Mouse (Mus musculus) gastrocnemius, adult 2 months (tissue): ENCODE results near the gene Tas2r139. TPM values are rescaled to one million over a fixed set of nuclear protein-coding genes. Genes with fewer than 3 reads are reported as not detected.
"Not testable (repeated sequence)": the region's sequence is repeated elsewhere in the genome, so short reads cannot be mapped to it uniquely, and the experiment has no call there.

ENCODE experiments used
- DNase-seq: peaks from one replicate; pipeline ENCODE4 v3.0.0; 2022
- H3K27ac ChIP-seq: fragments of 200-600 bp; 2 replicates; pipeline ENCODE4 v1.8.1; 2022; ENCODE audit warnings: mild to moderate bottlenecking
- H3K4me3 ChIP-seq: fragments of 200-600 bp; 2 replicates; pipeline ENCODE4 v1.8.1; 2022; ENCODE audit warnings: mild to moderate bottlenecking, moderate library complexity
- CTCF ChIP-seq: fragments of 200-600 bp; IDR thresholded peaks from 2 replicates; pipeline ENCODE4 v1.8.1; 2022; ENCODE audit warnings: antibody characterized with exemption, mild to moderate bottlenecking, moderate library complexity
- intact Hi-C: fragments of 180-260 bp; cut with DNase I; formaldehyde crosslinking; loops from one replicate; pipeline ENCODE4 v1.15.1; 2025
- long read RNA-seq, 2 experiments: library from polyadenylated mRNA; stranded (forward); transcript quantifications; one replicate each; pipeline ENCODE4 v2.0.0; 2021
- total RNA-seq, 2 experiments: library from RNA; stranded (reverse); gene quantifications; 2 replicates each; pipeline ENCODE4 v1.2.3; 2021

Gene Tas2r139
- total RNA-seq: not detected
- long read RNA-seq, experiment 1: 0 reads
- long read RNA-seq, experiment 2: 0 reads

GRCm38 (mm10) chr6:42140636-42141035, at the start of gene Tas2r139:
Gene Tas2r139 (plus strand): TSS chr6:42140936.
- intact Hi-C loops: no loop called here
- no peak for TF ChIP-seq CTCF
- no peak for DNase-seq
- Histone ChIP-seq H3K4me3 (no peak within 1 kb of the TSS), H3K27ac (no peak within 1 kb of the TSS)

GRCm38 (mm10) chr6:42151115-42151514, 10.4 kb downstream of the Tas2r139 start:
- H3K27ac ChIP-seq, DNase-seq, intact Hi-C loops, H3K4me3 ChIP-seq: not testable (repeated sequence)

GRCm38 (mm10) chr6:42182462-42182861, 41.7 kb downstream of the Tas2r139 start:
- Histone ChIP-seq H3K27ac (no peak overlapping the region), H3K4me3 (no peak overlapping the region)
- no peak for DNase-seq
- intact Hi-C loops: no loop called here
- TF ChIP-seq CTCF: no peak

GRCm38 (mm10) chr6:42186230-42186629, 45.5 kb downstream of the Tas2r139 start:
- H3K4me3 ChIP-seq: no peak overlapping the region
- no peak overlapping the region for H3K27ac ChIP-seq
- intact Hi-C loops: no loop called here
- no peak; the same call in 1 of the 2 replicates for TF ChIP-seq CTCF
- DNase-seq: no peak

Other genes with a start within 250 kb of the Tas2r139 start
- not detected for gene Sval1, start 189.3 kb upstream of the Tas2r139 start, total RNA-seq
- not detected for gene Sval3, start 172.8 kb upstream of the Tas2r139 start, total RNA-seq
- not detected for gene Sva, start 102.5 kb upstream of the Tas2r139 start, total RNA-seq
- gene Tas2r144, start 74.4 kb downstream of the Tas2r139 start, total RNA-seq: not detected
- gene Gstk1, start 105.0 kb downstream of the Tas2r139 start, total RNA-seq: 10 to 100 TPM; 36.9 to 64.3 TPM
- gene Tmem139, start 121.0 kb downstream of the Tas2r139 start, total RNA-seq: under 1 TPM in 1 of 2 experiments, not detected in 1; 0.33 TPM
- gene Casp2, start 124.0 kb downstream of the Tas2r139 start, total RNA-seq: 1 to 10 TPM; 5.0 to 6.1 TPM
- 100 to 1,000 TPM; 126 to 170 TPM for gene Clcn1, start 145.7 kb downstream of the Tas2r139 start, total RNA-seq
- gene Fam131b, start 183.7 kb downstream of the Tas2r139 start, total RNA-seq: under 1 TPM; 0.33 to 0.45 TPM
- gene Zyx, start 208.7 kb downstream of the Tas2r139 start, total RNA-seq: 10 to 100 TPM; 19.7 to 24.7 TPM
- under 1 TPM in 1 of 2 experiments, not detected in 1; 0.10 TPM for gene Epha1, start 232.3 kb downstream of the Tas2r139 start, total RNA-seq